Mouse (Mus musculus): ENCODE results near the gene Csrp2. TPM values are rescaled to one million over a fixed set of nuclear protein-coding genes. Genes with fewer than 3 reads are reported as not detected.

The Csrp2 gene
- polyA plus RNA-seq, 1 experiment, result 0.19 TPM

DNA sequence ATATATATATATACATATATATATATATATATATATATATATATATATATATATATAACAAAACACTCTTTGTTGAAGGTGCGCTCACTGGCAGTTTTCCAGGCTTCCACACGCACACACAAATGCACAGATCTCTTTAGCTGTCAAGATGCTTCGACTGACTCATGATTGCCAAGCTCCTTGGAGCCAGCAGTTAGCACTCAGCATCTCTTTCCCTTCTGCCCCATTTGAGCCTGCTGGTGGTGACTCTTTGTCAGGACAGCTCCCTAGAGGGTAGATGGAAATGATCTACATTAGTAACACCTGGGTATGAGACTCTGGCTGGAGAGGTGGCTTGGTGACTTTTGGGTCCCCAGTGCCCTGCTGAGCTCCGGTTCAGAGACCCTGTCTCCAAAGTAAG is 20.1 kb downstream of the Csrp2 start:
- Histone ChIP-seq H3K27me3 (ENCODE audit: control insufficient read depth) (no peaks in the 10 kb centered on the region), H3K9me3 (ENCODE audit: control insufficient read depth, low read length) (no peaks in the 10 kb centered on the region), H3K4me3 (replicated peaks) (no peak overlapping the region), H3K36me3 (ENCODE audit: control insufficient read depth) (peaks cover 18% of the 10 kb centered on the region), H3K4me1 (ENCODE audit: control insufficient read depth) (peaks cover 4% of the 10 kb centered on the region)
- TF ChIP-seq GATA1 (IDR thresholded peaks at IDR 0.05; ENCODE audit: low read length) (no peak), TAL1 (IDR thresholded peaks at IDR 0.05; ENCODE audit: low read length) (no peak)

GRCm38 (mm10) chr10:110940740-110941398 is 21.3 kb downstream of the Csrp2 start:
- H3K4me1 ChIP-seq (ENCODE audit: control insufficient read depth), result no peaks in the 10 kb centered on the region; the same call in 1 of the 2 replicates
- H3K27me3 ChIP-seq (ENCODE audit: control insufficient read depth), result no peaks in the 10 kb centered on the region
- H3K4me3 ChIP-seq (replicated peaks), result no peak overlapping the region
- peaks cover 23% of the 10 kb centered on the region for H3K36me3 ChIP-seq (ENCODE audit: control insufficient read depth)
- no peaks in the 10 kb centered on the region for H3K9me3 ChIP-seq (ENCODE audit: control insufficient read depth, low read length)
- TF ChIP-seq GATA1 (IDR thresholded peaks at IDR 0.05; ENCODE audit: low read length), result no peak
- no peak for TF ChIP-seq TAL1 (IDR thresholded peaks at IDR 0.05; ENCODE audit: low read length)

DNA sequence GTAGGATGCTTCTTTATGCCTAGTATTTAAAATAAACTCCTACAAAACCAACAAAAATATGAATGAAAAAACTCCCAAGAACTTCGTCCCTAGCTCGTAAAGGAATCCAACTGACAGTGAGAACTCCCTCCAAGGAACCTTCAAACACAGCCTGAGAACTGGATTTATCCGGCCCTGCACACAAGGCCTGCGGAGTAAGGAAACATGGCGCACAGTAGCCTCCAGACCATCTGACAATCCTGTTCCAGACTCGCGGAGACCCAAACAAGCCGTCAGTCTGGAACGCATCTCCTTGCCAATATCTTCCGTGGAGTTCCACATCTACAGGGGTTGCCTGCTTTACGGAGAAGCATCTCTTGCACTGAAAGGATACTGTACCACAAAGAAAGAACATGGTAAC is 22.4 kb downstream of the Csrp2 start:
- H3K9me3 ChIP-seq (ENCODE audit: control insufficient read depth, low read length), result no peaks in the 10 kb centered on the region
- no peaks in the 10 kb centered on the region for H3K4me1 ChIP-seq (ENCODE audit: control insufficient read depth)
- no peak overlapping the region for H3K4me3 ChIP-seq (replicated peaks)
- H3K27me3 ChIP-seq (ENCODE audit: control insufficient read depth), result no peaks in the 10 kb centered on the region
- TF ChIP-seq TAL1 (IDR thresholded peaks at IDR 0.05; ENCODE audit: low read length), result no peak
- no peak for TF ChIP-seq GATA1 (IDR thresholded peaks at IDR 0.05; ENCODE audit: low read length)
- H3K36me3 ChIP-seq (ENCODE audit: control insufficient read depth), result peaks cover 33% of the 10 kb centered on the region

GRCm38 (mm10) chr10:110942806-110943205 is 23.2 kb downstream of the Csrp2 start:
- peaks cover 39% of the 10 kb centered on the region for H3K36me3 ChIP-seq (ENCODE audit: control insufficient read depth)
- no peaks in the 10 kb centered on the region for H3K9me3 ChIP-seq (ENCODE audit: control insufficient read depth, low read length)
- TF ChIP-seq TAL1 (IDR thresholded peaks at IDR 0.05; ENCODE audit: low read length), result no peak
- no peak for TF ChIP-seq GATA1 (IDR thresholded peaks at IDR 0.05; ENCODE audit: low read length)
- no peak overlapping the region for H3K4me3 ChIP-seq (replicated peaks)
- H3K27me3 ChIP-seq (ENCODE audit: control insufficient read depth), result no peaks in the 10 kb centered on the region
- H3K4me1 ChIP-seq (ENCODE audit: control insufficient read depth), result no peaks in the 10 kb centered on the region

DNA sequence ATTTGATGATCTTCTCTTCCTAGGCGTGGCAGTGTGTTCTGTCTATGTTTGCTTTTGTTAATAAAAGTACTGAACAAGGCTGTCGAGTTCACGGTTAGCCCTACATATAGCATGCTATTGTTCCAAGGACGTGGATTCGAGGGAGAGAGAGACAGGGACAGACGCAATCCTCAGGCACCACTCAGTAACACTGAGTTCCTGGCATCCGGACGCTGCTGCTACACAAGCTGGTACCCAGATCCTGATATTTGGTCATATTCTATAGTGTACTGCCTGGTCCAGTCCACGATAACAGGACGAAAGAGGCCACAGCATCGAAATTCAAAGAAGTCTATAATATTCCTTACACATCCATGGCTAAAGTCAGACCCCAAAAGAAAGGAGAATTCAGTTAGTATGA is 24.6 kb downstream of the Csrp2 start:
- H3K36me3 ChIP-seq (ENCODE audit: control insufficient read depth), result peaks cover 40% of the 10 kb centered on the region
- TF ChIP-seq TAL1 (IDR thresholded peaks at IDR 0.05; ENCODE audit: low read length) (no peak), GATA1 (IDR thresholded peaks at IDR 0.05; ENCODE audit: low read length) (no peak)
- H3K9me3 ChIP-seq (ENCODE audit: control insufficient read depth, low read length), result no peaks in the 10 kb centered on the region
- no peak overlapping the region for H3K4me3 ChIP-seq (replicated peaks)
- no peaks in the 10 kb centered on the region for H3K4me1 ChIP-seq (ENCODE audit: control insufficient read depth)
- no peaks in the 10 kb centered on the region for H3K27me3 ChIP-seq (ENCODE audit: control insufficient read depth)

DNA sequence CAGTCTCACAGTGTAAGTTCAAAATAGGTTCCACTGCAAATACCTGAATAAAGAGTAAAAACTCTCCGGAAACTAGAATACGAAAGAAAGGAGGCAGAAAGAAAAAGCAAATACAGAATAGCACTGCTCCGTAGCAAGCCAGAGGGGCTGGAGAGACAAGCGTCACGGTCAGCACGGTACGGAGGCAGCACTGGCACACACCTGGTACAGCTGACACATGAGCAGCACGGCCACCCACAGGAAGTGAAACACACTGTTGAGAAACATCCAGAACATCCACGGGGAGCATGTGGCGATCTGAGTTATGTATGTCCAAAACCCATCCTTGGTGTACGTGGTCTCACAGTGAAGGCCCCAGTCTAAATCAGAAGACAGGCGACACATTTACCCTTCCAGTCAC is 26.4 kb downstream of the Csrp2 start:
- TF ChIP-seq GATA1 (IDR thresholded peaks at IDR 0.05; ENCODE audit: low read length) (no peak), TAL1 (IDR thresholded peaks at IDR 0.05; ENCODE audit: low read length) (no peak)
- H3K4me1 ChIP-seq (ENCODE audit: control insufficient read depth), result no peaks in the 10 kb centered on the region

DNA sequence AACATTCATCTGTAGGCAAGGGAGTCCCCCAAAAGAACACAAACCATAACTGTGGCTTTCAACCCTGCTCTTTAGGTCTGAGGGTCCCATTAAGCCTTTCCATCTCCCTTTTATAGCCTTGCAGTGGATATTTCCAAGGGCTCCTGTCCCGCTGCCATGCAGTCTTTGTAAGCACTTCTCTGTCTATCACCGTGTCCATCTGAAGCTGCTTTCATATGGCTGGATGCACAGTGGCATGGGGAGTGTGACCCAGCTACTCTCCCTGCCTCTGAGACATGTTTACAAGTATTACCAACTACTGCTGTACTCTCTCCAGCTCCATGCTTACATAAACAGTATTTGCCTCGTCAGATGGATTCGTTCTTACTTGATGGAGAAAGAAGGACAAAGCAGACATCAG is 28.0 kb downstream of the Csrp2 start:
- no peaks in the 10 kb centered on the region for H3K27me3 ChIP-seq (ENCODE audit: control insufficient read depth)
- no peak for TF ChIP-seq TAL1 (IDR thresholded peaks at IDR 0.05; ENCODE audit: low read length)
- TF ChIP-seq GATA1 (IDR thresholded peaks at IDR 0.05; ENCODE audit: low read length), result no peak
- no peak overlapping the region for H3K4me3 ChIP-seq (replicated peaks)
- no peaks in the 10 kb centered on the region for H3K9me3 ChIP-seq (ENCODE audit: control insufficient read depth, low read length)
- H3K36me3 ChIP-seq (ENCODE audit: control insufficient read depth), result peaks cover 43% of the 10 kb centered on the region
- no peaks in the 10 kb centered on the region for H3K4me1 ChIP-seq (ENCODE audit: control insufficient read depth)

More for the DNA sequence above, 26.4 kb downstream of the Csrp2 start:
- no peaks in the 10 kb centered on the region for H3K27me3 ChIP-seq (ENCODE audit: control insufficient read depth)
- no peaks in the 10 kb centered on the region for H3K9me3 ChIP-seq (ENCODE audit: control insufficient read depth, low read length)
- peaks cover 48% of the 10 kb centered on the region for H3K36me3 ChIP-seq (ENCODE audit: control insufficient read depth)
- no peak overlapping the region for H3K4me3 ChIP-seq (replicated peaks)

GRCm38 (mm10) chr10:110951112-110951511 is 31.5 kb downstream of the Csrp2 start:
- Histone ChIP-seq H3K4me1 (ENCODE audit: control insufficient read depth) (no peaks in the 10 kb centered on the region), H3K9me3 (ENCODE audit: control insufficient read depth, low read length) (no peaks in the 10 kb centered on the region), H3K27me3 (ENCODE audit: control insufficient read depth) (no peaks in the 10 kb centered on the region), H3K36me3 (ENCODE audit: control insufficient read depth) (peaks cover 36% of the 10 kb centered on the region), H3K4me3 (replicated peaks) (no peak overlapping the region)
- no peak for TF ChIP-seq TAL1 (IDR thresholded peaks at IDR 0.05; ENCODE audit: low read length)
- TF ChIP-seq GATA1 (IDR thresholded peaks at IDR 0.05; ENCODE audit: low read length), result no peak

- no peaks in the 10 kb centered on the region for H3K27me3 ChIP-seq (ENCODE audit: control insufficient read depth)
- H3K4me1 ChIP-seq (ENCODE audit: control insufficient read depth), result no peaks in the 10 kb centered on the region
- H3K36me3 ChIP-seq (ENCODE audit: control insufficient read depth), result peaks cover 35% of the 10 kb centered on the region
- no peak overlapping the region for H3K4me3 ChIP-seq (replicated peaks)
- TF ChIP-seq TAL1 (IDR thresholded peaks at IDR 0.05; ENCODE audit: low read length) (no peak), GATA1 (IDR thresholded peaks at IDR 0.05; ENCODE audit: low read length) (no peak)
- no peaks in the 10 kb centered on the region for H3K9me3 ChIP-seq (ENCODE audit: control insufficient read depth, low read length)
These were observed 32.2 kb downstream of the Csrp2 start for GRCm38 (mm10) chr10:110951748-110952147.

DNA sequence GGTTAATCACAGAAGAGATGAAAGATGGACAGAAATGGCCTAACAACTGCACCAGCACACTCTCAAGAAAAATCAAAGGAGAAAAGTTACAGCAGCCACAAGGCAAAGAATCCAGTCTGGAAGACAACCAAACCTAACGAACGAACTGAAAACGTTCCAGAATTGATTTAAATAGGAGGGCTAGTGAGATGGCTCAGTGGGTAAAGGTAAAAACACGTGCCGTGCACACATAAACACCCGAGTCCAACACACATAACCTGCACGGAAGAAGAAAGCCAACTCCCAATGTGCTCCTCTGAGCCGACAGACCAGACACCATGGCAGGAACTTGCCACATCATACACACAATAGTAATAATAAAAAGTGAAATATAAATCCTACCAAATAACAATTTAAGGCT is 32.7 kb downstream of the Csrp2 start:
- Histone ChIP-seq H3K27me3 (ENCODE audit: control insufficient read depth) (no peaks in the 10 kb centered on the region), H3K4me1 (ENCODE audit: control insufficient read depth) (no peaks in the 10 kb centered on the region), H3K36me3 (ENCODE audit: control insufficient read depth) (peaks cover 37% of the 10 kb centered on the region), H3K4me3 (replicated peaks) (no peak overlapping the region), H3K9me3 (ENCODE audit: control insufficient read depth, low read length) (no peaks in the 10 kb centered on the region)
- no peak for TF ChIP-seq TAL1 (IDR thresholded peaks at IDR 0.05; ENCODE audit: low read length)
- TF ChIP-seq GATA1 (IDR thresholded peaks at IDR 0.05; ENCODE audit: low read length), result no peak

Measured in erythroblast, embryonic 14.5 days (primary cell).